Mouse (Mus musculus) liver, postnatal 0 days (tissue): ENCODE results near the gene Cdk19. TPM values are rescaled to one million over a fixed set of nuclear protein-coding genes. Genes with fewer than 3 reads are reported as not detected.

ENCODE experiments used
- ATAC-seq: fragments of 200-750 bp; cut with Nextera tagmentation; 2 replicates; pipeline ENCODE4 v1.8.0; 2017; ENCODE audit warnings: mild to moderate bottlenecking, moderate library complexity
- DNase-seq: peaks from one replicate; pipeline ENCODE4 v3.0.0-alpha.2; 2016
- H3K27ac ChIP-seq: fragments of 300-500 bp; sonication (generic); 2 replicates; pipeline ENCODE4 v1.5.1; 2014; ENCODE audit warnings: antibody characterized with exemption, moderate library complexity, mild to moderate bottlenecking, low read depth
- H3K27me3 ChIP-seq: fragments of 300-500 bp; sonication (generic); 2 replicates; pipeline ENCODE4 v1.6.1; 2014; ENCODE audit warnings: low read length, control low read depth, mixed read lengths; ENCODE audit not compliant: insufficient read depth
- H3K36me3 ChIP-seq: fragments of 300-500 bp; sonication (generic); replicated peaks from 2 replicates; pipeline ENCODE4 v1.6.1; 2014; ENCODE audit warnings: mild to moderate bottlenecking, control low read depth, low read length, moderate library complexity, mixed read lengths; ENCODE audit not compliant: insufficient read depth
- H3K4me1 ChIP-seq: fragments of 300-500 bp; sonication (generic); 2 replicates; pipeline ENCODE4 v1.6.1; 2014; ENCODE audit warnings: antibody characterized with exemption, mild to moderate bottlenecking, control low read depth; ENCODE audit not compliant: insufficient read depth
- H3K4me2 ChIP-seq: fragments of 300-500 bp; sonication (generic); 2 replicates; pipeline ENCODE4 v1.6.1; 2014; ENCODE audit warnings: low read depth, mild to moderate bottlenecking, low read length, moderate library complexity, mixed read lengths
- H3K4me3 ChIP-seq: fragments of 300-500 bp; sonication (generic); 2 replicates; pipeline ENCODE4 v1.5.1; 2014; ENCODE audit warnings: low read depth, low read length
- H3K9ac ChIP-seq: fragments of 300-500 bp; sonication (generic); replicated peaks from 2 replicates; pipeline ENCODE4 v1.6.1; 2014; ENCODE audit warnings: mild to moderate bottlenecking, moderate library complexity
- H3K9me3 ChIP-seq: fragments of 300-500 bp; sonication (generic); 2 replicates; pipeline ENCODE4 v1.6.1; 2016; ENCODE audit warnings: mild to moderate bottlenecking, control low read depth, low read length, mixed read lengths
- CTCF ChIP-seq: sonication (generic); IDR thresholded peaks from 2 replicates; pipeline ENCODE4 v1.5.1; 2016; ENCODE audit warnings: antibody characterized with exemption, low read depth
- EP300 ChIP-seq: IDR thresholded peaks from 2 replicates; pipeline ENCODE4 v1.6.1; 2016; ENCODE audit warnings: antibody characterized with exemption, low read depth, mild to moderate bottlenecking
- WGBS: fragments of 180-500 bp; shearing (Covaris S2); extraction: QIAGEN DNeasy Blood & Tissue Kit; methylation state at CpG from one replicate; pipeline ENCODE4 v1.1.7; 2014; ENCODE audit not compliant: insufficient replicate concordance; 5-methylcytosine and 5-hydroxymethylcytosine counted together
- polyA plus RNA-seq: library from polyadenylated mRNA; unstranded; fragments of >200 nt; fragmentation: Nextera tagmentation; extraction: Ambion mirVana; gene quantifications from 2 replicates; pipeline ENCODE4 v1.2.1, GENCODE M21; 2015

Gene Cdk19
- polyA plus RNA-seq, 1 experiment from 2014 or later: 2.8 TPM

- H3K27me3 ChIP-seq: no peaks in the 10 kb centered on the region
- ATAC-seq (0 out of 2 replicates have a peak, but pooled peaks have one; percentile 7), DNase-seq (no peak)
- no peak overlapping the region for H3K4me3 ChIP-seq
- 80% methylated on average over 18 of the region's 18 CpGs for WGBS
- no peak overlapping the region for H3K4me2 ChIP-seq
- no peak overlapping the region for H3K9ac ChIP-seq
- H3K9me3 ChIP-seq: no peaks in the 10 kb centered on the region
- peak overlapping the region; percentile 74 for H3K27ac ChIP-seq
- H3K4me1 ChIP-seq: peaks cover 9% of the 10 kb centered on the region; the same call in 1 of the 2 replicates
- TF ChIP-seq EP300: no peak
- TF ChIP-seq CTCF: no peak
- 0 out of 2 replicates have a peak, but pooled peaks cover 2% of the 10 kb centered on the region for H3K36me3 ChIP-seq
These were observed 138.2 kb downstream of the Cdk19 start for GRCm38 (mm10) chr10:40477426-40478075.

DNA sequence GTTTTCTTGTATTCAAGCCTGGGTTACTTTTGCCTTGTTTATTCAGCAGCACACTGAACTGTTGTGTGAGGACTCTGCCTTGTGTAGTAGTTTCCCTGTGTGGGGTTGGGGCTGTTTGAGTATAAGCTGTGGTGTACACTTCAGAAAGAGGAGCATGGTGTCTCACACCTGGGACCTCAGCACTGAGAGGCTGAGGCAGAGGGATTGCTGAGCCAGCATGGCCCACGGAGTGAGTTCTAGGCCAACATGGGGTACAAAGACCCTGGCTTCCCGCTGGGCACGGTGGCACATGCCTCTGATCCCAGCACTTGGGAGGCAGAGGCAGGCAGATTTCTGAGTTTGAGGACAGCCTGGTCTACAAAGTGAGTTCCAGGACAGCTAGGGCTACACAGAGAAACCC is 139.3 kb downstream of the Cdk19 start:
- no peak overlapping the region; the same call in 1 of the 2 replicates for H3K9ac ChIP-seq
- no peak for TF ChIP-seq CTCF
- peaks cover 9% of the 10 kb centered on the region; the same call in 1 of the 2 replicates for H3K4me1 ChIP-seq
- no peak overlapping the region for H3K4me3 ChIP-seq
- ATAC-seq (no peak), DNase-seq (no peak)
- H3K36me3 ChIP-seq: 0 out of 2 replicates have a peak, but pooled peaks cover 2% of the 10 kb centered on the region
- no peak overlapping the region for H3K27ac ChIP-seq
- H3K9me3 ChIP-seq: no peaks in the 10 kb centered on the region
- 95% methylated on average over 3 of the region's 3 CpGs for WGBS
- no peaks in the 10 kb centered on the region for H3K27me3 ChIP-seq
- H3K4me2 ChIP-seq: no peak overlapping the region

DNA sequence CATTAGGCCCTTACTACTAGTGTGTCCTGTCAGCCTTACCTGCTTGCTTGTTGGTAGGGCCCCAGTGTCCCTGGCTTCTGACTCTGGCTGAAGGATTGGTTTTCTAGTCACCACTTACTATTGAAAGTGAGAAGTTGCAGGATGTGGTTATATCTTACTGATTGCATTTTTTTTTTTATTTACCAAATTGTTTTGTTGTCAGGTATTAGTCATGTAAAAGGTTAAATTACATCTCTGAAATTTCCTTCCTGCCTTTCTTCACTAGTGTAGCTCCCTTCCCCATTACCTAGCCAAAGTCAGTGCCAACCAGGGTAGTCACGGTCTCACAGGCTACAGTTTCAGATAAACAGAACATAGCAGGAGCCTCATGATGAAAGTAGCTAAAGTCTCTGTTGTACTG is 139.9 kb downstream of the Cdk19 start:
- Histone ChIP-seq H3K27ac (no peak overlapping the region), H3K4me2 (no peak overlapping the region), H3K9ac (no peak overlapping the region; the same call in 1 of the 2 replicates), H3K36me3 (0 out of 2 replicates have a peak, but pooled peaks cover 2% of the 10 kb centered on the region), H3K27me3 (no peaks in the 10 kb centered on the region), H3K4me3 (no peak overlapping the region), H3K4me1 (peaks cover 9% of the 10 kb centered on the region; the same call in 1 of the 2 replicates), H3K9me3 (no peaks in the 10 kb centered on the region)
- ATAC-seq: no peak
- no peak for TF ChIP-seq CTCF
- 39% methylated on average over 1 of the region's 1 CpGs for WGBS
- no peak for DNase-seq

DNA sequence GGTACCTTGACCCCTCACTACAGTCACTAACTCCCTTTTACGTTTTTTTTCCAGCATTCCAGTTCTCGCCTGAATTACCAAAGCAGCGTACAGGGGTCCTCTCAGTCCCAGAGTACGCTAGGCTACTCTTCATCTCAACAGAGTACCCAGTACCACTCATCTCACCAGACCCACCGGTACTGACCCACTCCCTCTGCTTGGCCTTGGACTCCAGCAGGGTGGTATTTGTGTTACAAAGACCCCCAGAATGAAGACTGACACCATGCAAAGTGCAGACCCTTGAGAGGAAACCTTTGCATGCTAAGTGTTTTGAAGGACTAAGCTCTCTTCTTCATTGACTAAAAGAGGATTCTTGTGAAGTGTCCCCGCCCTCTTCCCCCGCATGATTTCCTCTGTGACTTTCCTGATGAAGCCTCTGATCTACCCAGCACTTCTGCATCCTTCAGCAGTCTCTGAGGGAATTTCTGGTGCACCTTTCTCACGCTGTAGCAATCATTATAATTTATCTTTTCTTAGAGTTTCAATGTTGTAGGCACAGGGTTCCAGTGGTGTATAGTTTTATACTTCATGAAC is 140.3 kb downstream of the Cdk19 start:
- WGBS: 55% methylated on average over 8 of the region's 8 CpGs
- no peak overlapping the region for H3K27ac ChIP-seq

DNA sequence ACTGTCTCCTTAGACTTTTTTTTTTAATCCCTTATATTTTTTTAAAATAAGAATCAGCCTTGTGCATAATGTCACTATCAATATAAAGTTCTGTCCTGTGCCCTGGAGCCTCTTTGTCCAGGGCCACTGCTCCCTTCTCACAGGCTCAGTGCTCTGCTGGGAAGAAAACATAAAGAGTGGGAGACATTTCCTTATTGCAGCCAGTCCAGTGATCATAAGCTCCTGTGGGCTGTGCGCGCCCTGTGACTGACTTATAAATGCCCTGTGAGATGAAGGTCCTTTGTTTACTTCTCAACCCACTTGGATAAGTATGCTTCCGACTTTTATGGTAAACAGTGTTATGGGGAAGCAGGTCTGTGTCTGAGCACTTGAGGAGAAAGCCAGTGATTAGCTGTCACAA is 142.2 kb downstream of the Cdk19 start:
- DNase-seq (no peak), ATAC-seq (no peak)
- H3K9ac ChIP-seq: no peak overlapping the region
- peaks cover 6% of the 10 kb centered on the region; the same call in 1 of the 2 replicates for H3K4me1 ChIP-seq
- TF ChIP-seq CTCF (no peak), EP300 (no peak)
- no peak overlapping the region for H3K4me2 ChIP-seq
- no peak overlapping the region for H3K4me3 ChIP-seq
- no peak overlapping the region for H3K27ac ChIP-seq
- no peaks in the 10 kb centered on the region for H3K27me3 ChIP-seq
- 85% methylated on average over 3 of the region's 3 CpGs for WGBS
- no peaks in the 10 kb centered on the region for H3K9me3 ChIP-seq
- 0 out of 2 replicates have a peak, but pooled peaks cover 2% of the 10 kb centered on the region for H3K36me3 ChIP-seq

More for the DNA sequence above, 140.3 kb downstream of the Cdk19 start:
- Histone ChIP-seq H3K4me1 (peaks cover 9% of the 10 kb centered on the region; the same call in 1 of the 2 replicates), H3K9me3 (no peaks in the 10 kb centered on the region), H3K9ac (no peak overlapping the region; the same call in 1 of the 2 replicates), H3K4me2 (no peak overlapping the region), H3K27me3 (no peaks in the 10 kb centered on the region), H3K4me3 (no peak overlapping the region), H3K36me3 (0 out of 2 replicates have a peak, but pooled peaks cover 2% of the 10 kb centered on the region)
- TF ChIP-seq CTCF (no peak), EP300 (no peak)
- ATAC-seq: no peak
- DNase-seq: no peak

- DNase-seq: no peak
- Histone ChIP-seq H3K36me3 (0 out of 2 replicates have a peak, but pooled peaks cover 2% of the 10 kb centered on the region), H3K27ac (no peak overlapping the region), H3K9ac (no peak overlapping the region), H3K4me1 (peaks cover 3% of the 10 kb centered on the region; the same call in 1 of the 2 replicates), H3K27me3 (no peaks in the 10 kb centered on the region), H3K4me3 (no peak overlapping the region), H3K4me2 (no peak overlapping the region), H3K9me3 (no peaks in the 10 kb centered on the region)
- WGBS: 86% methylated on average over 6 of the region's 6 CpGs
- TF ChIP-seq EP300: no peak
- no peak for TF ChIP-seq CTCF
- no peak for ATAC-seq
These were observed 142.9 kb downstream of the Cdk19 start for GRCm38 (mm10) chr10:40482285-40482684.
